Mouse (Mus musculus): ENCODE measurements around the gene Tle4. TPM values are rescaled to one million over a fixed set of nuclear protein-coding genes. Genes with fewer than 3 reads are reported as not detected.

The Tle4 gene
- polyA plus RNA-seq, 1 experiment from 2014 or later: 37.7 TPM

DNA sequence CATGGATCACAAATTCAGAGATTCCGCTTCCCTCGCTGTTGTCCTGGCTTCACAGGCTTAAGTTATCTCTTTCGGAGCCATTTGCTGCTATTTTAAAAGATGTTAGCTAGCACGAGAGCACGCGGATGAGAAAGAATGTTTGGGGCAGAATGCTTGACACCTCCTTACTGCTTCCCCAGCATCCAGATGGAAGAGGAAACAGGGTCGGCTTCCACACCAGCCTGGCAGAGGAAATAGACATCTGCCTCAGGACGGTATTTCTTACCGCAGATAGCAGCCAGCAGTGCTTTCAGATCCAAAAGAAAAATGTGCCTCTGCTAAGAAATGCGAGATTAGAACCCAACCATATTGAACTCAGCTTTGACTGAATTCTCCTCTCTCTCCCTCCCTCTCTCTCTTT is 191.2 kb downstream of the Tle4 start:
- no peaks in the 10 kb centered on the region for H3K9me3 ChIP-seq
- no peak for ATAC-seq (ENCODE audit: low FRiP score, low read depth)

More for the DNA sequence above, 191.2 kb downstream of the Tle4 start:
- H3K4me3 ChIP-seq: no peak overlapping the region
- no peaks in the 10 kb centered on the region for H3K36me3 ChIP-seq
- no peak overlapping the region for H3K9ac ChIP-seq
- 80% methylated on average over 10 of the region's 10 CpGs for WGBS
- no peaks in the 10 kb centered on the region for H3K27me3 ChIP-seq (replicated peaks)
- no peaks in the 10 kb centered on the region for H3K4me1 ChIP-seq
- H3K27ac ChIP-seq: no peak overlapping the region
- no peak overlapping the region for H3K4me2 ChIP-seq (replicated peaks)
